Mouse (Mus musculus): Measurements from ENCODE around the gene Tpp1. TPM values are rescaled to one million over a fixed set of nuclear protein-coding genes. Genes with fewer than 3 reads are reported as not detected.
A peak's percentile ranks its signal among the peaks of the same experiment; 100 is the strongest.

Tpp1 gene
- total and polyA plus RNA-seq, 2 experiments from 2014 or later, result 40.0 to 51.2 TPM

- TF ChIP-seq CTCF (IDR thresholded peaks at IDR 0.05; ENCODE audit: low read depth), result no peak
- DNase-seq (no peak), ATAC-seq (no peak)
- Histone ChIP-seq H3K27ac (ENCODE audit: low read depth, low read length) (no peak overlapping the region), H3K27me3 (ENCODE audit: insufficient read depth, low read length) (no peaks in the 10 kb centered on the region), H3K4me3 (ENCODE audit: low read depth, low read length) (no peak overlapping the region), H3K36me3 (ENCODE audit: insufficient read depth) (peaks cover 35% of the 10 kb centered on the region), H3K9ac (no peak overlapping the region), H3K9me3 (ENCODE audit: low read length) (no peaks in the 10 kb centered on the region), H3K4me1 (ENCODE audit: insufficient read depth) (peaks cover 5% of the 10 kb centered on the region; the same call in 1 of the 2 replicates), H3K4me2 (ENCODE audit: low read depth) (no peak overlapping the region)
- WGBS, result 91% methylated on average over 9 of the region's 9 CpGs
Measured at GRCm38 (mm10) chr7:105741978-105742377, 10.1 kb downstream of the Tpp1 start.

GRCm38 (mm10) chr7:105740851-105741250, 11.2 kb downstream of the Tpp1 start:
- peaks cover 35% of the 10 kb centered on the region for H3K36me3 ChIP-seq (ENCODE audit: insufficient read depth)
- no peak overlapping the region for H3K4me2 ChIP-seq (ENCODE audit: low read depth)
- 82% methylated on average over 6 of the region's 6 CpGs for WGBS
- no peaks in the 10 kb centered on the region for H3K27me3 ChIP-seq (ENCODE audit: insufficient read depth, low read length)
- H3K9me3 ChIP-seq (ENCODE audit: low read length), result no peaks in the 10 kb centered on the region
- H3K4me3 ChIP-seq (ENCODE audit: low read depth, low read length), result no peak overlapping the region
- DNase-seq (no peak), ATAC-seq (no peak)
- H3K9ac ChIP-seq, result no peak overlapping the region
- TF ChIP-seq CTCF (IDR thresholded peaks at IDR 0.05; ENCODE audit: low read depth), result no peak
- H3K4me1 ChIP-seq (ENCODE audit: insufficient read depth), result peaks cover 6% of the 10 kb centered on the region; the same call in 1 of the 2 replicates
- no peak overlapping the region for H3K27ac ChIP-seq (ENCODE audit: low read depth, low read length)

GRCm38 (mm10) chr7:105740089-105740795, 11.8 kb downstream of the Tpp1 start:
- WGBS, result 85% methylated on average over 13 of the region's 13 CpGs
- Histone ChIP-seq H3K4me2 (ENCODE audit: low read depth) (no peak overlapping the region), H3K9ac (no peak overlapping the region), H3K27ac (ENCODE audit: low read depth, low read length) (no peak overlapping the region), H3K36me3 (ENCODE audit: insufficient read depth) (peaks cover 35% of the 10 kb centered on the region), H3K9me3 (ENCODE audit: low read length) (no peaks in the 10 kb centered on the region), H3K4me3 (ENCODE audit: low read depth, low read length) (no peak overlapping the region), H3K27me3 (ENCODE audit: insufficient read depth, low read length) (no peaks in the 10 kb centered on the region), H3K4me1 (ENCODE audit: insufficient read depth) (peaks cover 9% of the 10 kb centered on the region)
- DNase-seq (no peak), ATAC-seq (no peak)
- TF ChIP-seq CTCF (IDR thresholded peaks at IDR 0.05; ENCODE audit: low read depth), result no peak

GRCm38 (mm10) chr7:105738948-105739347, 13.1 kb downstream of the Tpp1 start:
- no peak overlapping the region for H3K9ac ChIP-seq
- 34% methylated on average over 3 of the region's 3 CpGs for WGBS
- no peak overlapping the region; the same call in 1 of the 2 replicates for H3K27ac ChIP-seq (ENCODE audit: low read depth, low read length)
- H3K4me2 ChIP-seq (ENCODE audit: low read depth), result 0 out of 2 replicates have a peak overlapping the region, but pooled peaks have one; percentile 4
- H3K36me3 ChIP-seq (ENCODE audit: insufficient read depth), result peaks cover 39% of the 10 kb centered on the region
- H3K9me3 ChIP-seq (ENCODE audit: low read length), result no peaks in the 10 kb centered on the region
- no peak for TF ChIP-seq CTCF (IDR thresholded peaks at IDR 0.05; ENCODE audit: low read depth)
- DNase-seq (no peak), ATAC-seq (no peak)
- peaks cover 9% of the 10 kb centered on the region for H3K4me1 ChIP-seq (ENCODE audit: insufficient read depth)
- H3K27me3 ChIP-seq (ENCODE audit: insufficient read depth, low read length), result no peaks in the 10 kb centered on the region
- H3K4me3 ChIP-seq (ENCODE audit: low read depth, low read length), result no peak overlapping the region

GRCm38 (mm10) chr7:105738286-105738685, 13.7 kb downstream of the Tpp1 start:
- Histone ChIP-seq H3K9ac (no peak overlapping the region), H3K36me3 (ENCODE audit: insufficient read depth) (peaks cover 45% of the 10 kb centered on the region), H3K4me1 (ENCODE audit: insufficient read depth) (peaks cover 9% of the 10 kb centered on the region), H3K4me3 (ENCODE audit: low read depth, low read length) (no peak overlapping the region), H3K9me3 (ENCODE audit: low read length) (no peaks in the 10 kb centered on the region), H3K4me2 (ENCODE audit: low read depth) (peak overlapping the region; percentile 4; the same call in 1 of the 2 replicates), H3K27me3 (ENCODE audit: insufficient read depth, low read length) (no peaks in the 10 kb centered on the region), H3K27ac (ENCODE audit: low read depth, low read length) (no peak overlapping the region)
- DNase-seq (no peak), ATAC-seq (no peak)
- WGBS, result 84% methylated on average over 2 of the region's 2 CpGs
- no peak for TF ChIP-seq CTCF (IDR thresholded peaks at IDR 0.05; ENCODE audit: low read depth)

GRCm38 (mm10) chr7:105737648-105738047, 14.4 kb downstream of the Tpp1 start:
- peaks cover 9% of the 10 kb centered on the region for H3K4me1 ChIP-seq (ENCODE audit: insufficient read depth)
- H3K27me3 ChIP-seq (ENCODE audit: insufficient read depth, low read length), result no peaks in the 10 kb centered on the region
- DNase-seq (no peak), ATAC-seq (no peak)
- H3K9me3 ChIP-seq (ENCODE audit: low read length), result no peaks in the 10 kb centered on the region
- H3K36me3 ChIP-seq (ENCODE audit: insufficient read depth), result peaks cover 46% of the 10 kb centered on the region
- no peak overlapping the region for H3K27ac ChIP-seq (ENCODE audit: low read depth, low read length)
- peak overlapping the region; percentile 81 for H3K4me3 ChIP-seq (ENCODE audit: low read depth, low read length)
- no peak for TF ChIP-seq CTCF (IDR thresholded peaks at IDR 0.05; ENCODE audit: low read depth)
- peak overlapping the region; percentile 96 for H3K4me2 ChIP-seq (ENCODE audit: low read depth)
- H3K9ac ChIP-seq, result no peak overlapping the region
- WGBS, result 35% methylated on average over 3 of the region's 3 CpGs

GRCm38 (mm10) chr7:105736911-105737521, 15.0 kb downstream of the Tpp1 start, which contains the start of gene Rrp8:
TSS of gene Rrp8 (minus strand) at chr7:105737385.
- Histone ChIP-seq H3K4me1 (ENCODE audit: insufficient read depth) (peaks cover 9% of the 10 kb centered on the region), H3K9me3 (ENCODE audit: low read length) (no peaks in the 10 kb centered on the region), H3K9ac (peak within 1 kb of the TSS; percentile 74), H3K4me2 (ENCODE audit: low read depth) (peak within 1 kb of the TSS; percentile 96), H3K4me3 (ENCODE audit: low read depth, low read length) (peak within 1 kb of the TSS; percentile 81), H3K36me3 (ENCODE audit: insufficient read depth) (peaks cover 46% of the 10 kb centered on the region), H3K27ac (ENCODE audit: low read depth, low read length) (peak within 1 kb of the TSS; percentile 71), H3K27me3 (ENCODE audit: insufficient read depth, low read length) (no peaks in the 10 kb centered on the region)
- under 1% methylated on average over 30 of the region's 30 CpGs for WGBS
- peak; percentile 19 for ATAC-seq
- no peak for DNase-seq
- TF ChIP-seq CTCF (IDR thresholded peaks at IDR 0.05; ENCODE audit: low read depth), result no peak

All from forebrain, postnatal 0 days (tissue).